Mouse (Mus musculus): ENCODE measurements at regions not wholly inside any gene's neighbourhood (a gene's known extent, or its start where the extent isn't known, plus 50 kb on each side); places are given as distances from the start of the nearest gene placed in this dataset.

DNA sequence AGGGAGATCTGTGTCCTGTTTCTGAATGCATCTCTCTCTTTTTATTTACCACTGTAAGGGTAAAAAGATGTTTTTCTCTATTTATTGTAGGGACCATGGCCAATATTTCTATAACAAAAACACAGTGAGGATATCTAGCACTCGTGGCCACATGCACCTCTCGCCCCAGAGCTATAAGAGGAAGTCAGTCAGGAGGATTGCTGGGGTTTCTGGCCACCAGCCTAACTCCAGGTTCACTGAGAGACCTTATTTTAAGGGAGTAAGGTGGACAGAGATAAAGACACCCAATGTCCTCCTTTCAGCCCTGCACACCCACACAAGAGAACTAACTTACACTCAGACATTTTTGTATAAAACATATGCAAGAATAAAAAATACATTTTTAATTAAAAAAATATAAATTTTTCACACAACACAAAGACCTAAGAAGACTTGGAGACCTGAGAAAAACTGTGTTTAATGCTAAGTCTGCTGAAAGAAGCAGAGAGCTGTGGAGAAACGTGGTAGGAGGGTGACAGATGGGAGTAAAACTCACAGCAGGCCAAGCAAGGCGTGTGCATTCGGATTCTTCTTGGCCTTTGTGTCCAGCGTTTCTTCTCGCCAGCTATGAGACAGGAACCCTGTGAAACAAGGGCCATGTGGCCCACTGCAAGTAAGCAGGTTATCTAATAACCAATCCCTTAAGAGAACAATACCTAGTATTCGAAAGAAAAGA, 196.5 kb upstream of the Klf7 start:
- no peak overlapping the region for H3K27ac ChIP-seq (replicated peaks; ENCODE audit: insufficient read depth, low read depth, low read length)
- DNase-seq (ENCODE audit: extremely low read depth, low read depth, low spot score): no peak
- H3K36me3 ChIP-seq (ENCODE audit: control insufficient read depth, insufficient read depth, low read length): no peaks in the 10 kb centered on the region
- no peaks in the 10 kb centered on the region for H3K27me3 ChIP-seq (ENCODE audit: control insufficient read depth, insufficient read depth, low read length)
- H3K4me1 ChIP-seq (ENCODE audit: control insufficient read depth, insufficient read depth, low read length): no peaks in the 10 kb centered on the region
- no peak overlapping the region for H3K9ac ChIP-seq (ENCODE audit: low read depth, low read length)
- TF ChIP-seq POLR2A (IDR thresholded peaks at IDR 0.05; ENCODE audit: extremely low read depth, insufficient read depth, low read length): no peak
- no peak for TF ChIP-seq CTCF (IDR thresholded peaks at IDR 0.05; ENCODE audit: low read depth, low read length)
- 84% methylated on average over 8 of the region's 8 CpGs for WGBS
- H3K79me2 ChIP-seq (ENCODE audit: control insufficient read depth, insufficient read depth, low read length): no peaks in the 10 kb centered on the region
- no peak overlapping the region for H3K4me3 ChIP-seq (ENCODE audit: insufficient read depth, low read depth, low read length)

DNA sequence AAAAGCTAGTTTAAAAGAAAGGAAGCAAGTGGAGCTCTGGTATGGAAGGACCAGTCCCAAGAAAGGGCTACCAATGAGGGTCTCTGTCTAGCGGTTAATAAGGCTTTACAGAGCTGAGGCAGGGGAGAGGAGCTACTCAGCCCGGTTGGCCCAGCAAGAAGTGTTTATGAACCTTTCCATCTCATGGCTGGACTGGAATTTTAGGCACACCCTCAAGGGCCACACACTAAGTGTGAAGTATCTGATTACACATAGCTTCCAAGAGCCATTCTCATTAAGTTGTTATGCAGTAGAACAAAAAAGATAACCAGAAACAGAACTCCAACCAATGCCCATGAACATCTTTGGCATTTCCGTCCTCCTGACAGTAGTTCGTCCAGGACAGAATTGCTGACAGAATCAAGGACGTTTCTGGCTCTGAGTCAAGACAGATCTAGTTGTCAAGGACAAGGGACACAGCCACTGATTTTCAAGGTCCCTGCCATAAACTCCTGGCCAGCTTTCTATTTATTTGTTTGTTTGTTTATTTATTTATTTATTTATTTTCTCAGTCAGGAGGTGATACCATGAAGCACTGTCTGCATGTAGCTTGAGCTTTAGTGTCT, 195.1 kb upstream of the Klf7 start:
- TF ChIP-seq CTCF (IDR thresholded peaks at IDR 0.05; ENCODE audit: low read depth, low read length) (no peak), POLR2A (IDR thresholded peaks at IDR 0.05; ENCODE audit: extremely low read depth, insufficient read depth, low read length) (no peak)
- Histone ChIP-seq H3K27ac (replicated peaks; ENCODE audit: insufficient read depth, low read depth, low read length) (no peak overlapping the region), H3K9ac (ENCODE audit: low read depth, low read length) (no peak overlapping the region), H3K79me2 (ENCODE audit: control insufficient read depth, insufficient read depth, low read length) (no peaks in the 10 kb centered on the region), H3K36me3 (ENCODE audit: control insufficient read depth, insufficient read depth, low read length) (no peaks in the 10 kb centered on the region), H3K27me3 (ENCODE audit: control insufficient read depth, insufficient read depth, low read length) (no peaks in the 10 kb centered on the region), H3K4me3 (ENCODE audit: insufficient read depth, low read depth, low read length) (no peak overlapping the region), H3K4me1 (ENCODE audit: control insufficient read depth, insufficient read depth, low read length) (no peaks in the 10 kb centered on the region)
- WGBS: 74% methylated on average over 5 of the region's 5 CpGs
- DNase-seq (ENCODE audit: extremely low read depth, low read depth, low spot score): no peak

DNA sequence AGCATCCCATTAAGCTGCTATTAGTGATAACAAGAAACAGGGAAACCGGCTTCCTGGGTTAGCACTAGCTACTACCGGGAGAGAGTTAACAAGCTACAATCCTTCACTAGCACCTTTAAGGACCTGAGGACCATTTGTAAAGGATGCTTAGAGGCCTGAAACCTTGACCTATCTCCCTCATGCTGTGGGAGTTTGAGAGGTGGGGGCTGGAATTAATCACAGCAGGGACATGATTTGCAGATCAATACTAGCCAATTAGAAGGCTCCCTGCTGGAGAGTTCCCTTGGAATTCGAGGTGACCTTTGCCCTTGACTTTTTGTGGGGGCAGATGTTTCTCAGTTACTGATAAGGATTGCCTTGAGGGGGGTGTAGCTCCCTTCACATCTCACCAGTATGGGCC, 189.3 kb upstream of the Klf7 start:
- no peak for DNase-seq (ENCODE audit: extremely low read depth, low read depth, low spot score)
- Histone ChIP-seq H3K27ac (replicated peaks; ENCODE audit: insufficient read depth, low read depth, low read length) (no peak overlapping the region), H3K9ac (ENCODE audit: low read depth, low read length) (no peak overlapping the region), H3K4me1 (ENCODE audit: control insufficient read depth, insufficient read depth, low read length) (no peaks in the 10 kb centered on the region; the same call in 1 of the 2 replicates), H3K4me3 (ENCODE audit: insufficient read depth, low read depth, low read length) (no peak overlapping the region), H3K36me3 (ENCODE audit: control insufficient read depth, insufficient read depth, low read length) (no peaks in the 10 kb centered on the region), H3K79me2 (ENCODE audit: control insufficient read depth, insufficient read depth, low read length) (no peaks in the 10 kb centered on the region), H3K27me3 (ENCODE audit: control insufficient read depth, insufficient read depth, low read length) (no peaks in the 10 kb centered on the region)
- TF ChIP-seq CTCF (IDR thresholded peaks at IDR 0.05; ENCODE audit: low read depth, low read length) (no peak), POLR2A (IDR thresholded peaks at IDR 0.05; ENCODE audit: extremely low read depth, insufficient read depth, low read length) (no peak)
- 48% methylated on average over 3 of the region's 3 CpGs for WGBS

DNA sequence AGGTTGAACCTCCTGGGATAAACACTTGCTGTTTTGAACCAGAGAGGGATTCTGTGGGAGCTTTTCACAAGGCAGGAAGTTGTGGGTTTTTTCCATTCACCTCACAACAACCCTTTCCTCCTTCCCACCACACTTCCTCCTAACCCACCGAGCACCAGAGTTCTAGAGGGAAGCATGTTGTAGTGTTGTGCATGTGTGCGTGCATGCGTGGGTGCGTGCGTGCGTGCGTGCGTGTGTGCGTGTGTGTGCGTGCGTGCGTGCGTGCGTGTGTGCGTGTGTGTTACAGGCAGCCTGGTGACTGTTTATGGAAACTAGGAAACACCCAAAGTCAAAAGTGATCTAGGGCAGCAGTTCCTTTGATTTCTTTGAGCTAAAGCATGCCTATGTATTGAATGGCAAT, 186.5 kb upstream of the Klf7 start:
- DNase-seq (ENCODE audit: extremely low read depth, low read depth, low spot score): no peak
- 85% methylated on average over 15 of the region's 15 CpGs for WGBS
- 0 out of 2 replicates have a peak overlapping the region, but pooled peaks have one; percentile 31 for H3K27ac ChIP-seq (replicated peaks; ENCODE audit: insufficient read depth, low read depth, low read length)

DNA sequence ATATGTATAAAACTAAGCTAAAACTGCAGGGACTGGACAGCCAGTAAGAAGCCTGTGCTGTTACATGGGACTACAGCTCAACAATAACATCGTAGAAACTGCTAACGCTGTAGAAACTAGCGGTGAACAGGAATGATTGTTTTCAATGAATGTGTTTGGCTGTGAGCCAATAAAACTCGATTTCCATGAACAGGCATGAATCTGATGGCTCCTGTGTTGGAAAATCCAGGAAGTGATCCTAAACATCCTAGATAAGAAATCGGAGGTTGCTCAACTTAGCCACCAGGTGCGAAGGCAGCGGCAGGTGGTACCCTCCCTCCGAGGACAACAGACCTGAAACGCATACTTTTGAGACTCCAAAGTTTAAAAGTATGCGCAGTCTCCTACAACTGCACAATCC, 186.0 kb upstream of the Klf7 start:
- Histone ChIP-seq H3K36me3 (ENCODE audit: control insufficient read depth, insufficient read depth, low read length) (no peaks in the 10 kb centered on the region), H3K9ac (ENCODE audit: low read depth, low read length) (no peak overlapping the region), H3K79me2 (ENCODE audit: control insufficient read depth, insufficient read depth, low read length) (no peaks in the 10 kb centered on the region), H3K4me1 (ENCODE audit: control insufficient read depth, insufficient read depth, low read length) (peaks cover 3% of the 10 kb centered on the region; the same call in 1 of the 2 replicates), H3K4me3 (ENCODE audit: insufficient read depth, low read depth, low read length) (no peak overlapping the region), H3K27ac (replicated peaks; ENCODE audit: insufficient read depth, low read depth, low read length) (peak overlapping the region; percentile 31; the same call in 1 of the 2 replicates), H3K27me3 (ENCODE audit: control insufficient read depth, insufficient read depth, low read length) (no peaks in the 10 kb centered on the region)
- DNase-seq (ENCODE audit: extremely low read depth, low read depth, low spot score): no peak
- 61% methylated on average over 10 of the region's 10 CpGs for WGBS
- TF ChIP-seq CTCF (IDR thresholded peaks at IDR 0.05; ENCODE audit: low read depth, low read length) (no peak), POLR2A (IDR thresholded peaks at IDR 0.05; ENCODE audit: extremely low read depth, insufficient read depth, low read length) (no peak)

More for the DNA sequence above, 186.5 kb upstream of the Klf7 start:
- TF ChIP-seq POLR2A (IDR thresholded peaks at IDR 0.05; ENCODE audit: extremely low read depth, insufficient read depth, low read length): no peak
- TF ChIP-seq CTCF (IDR thresholded peaks at IDR 0.05; ENCODE audit: low read depth, low read length): no peak
- Histone ChIP-seq H3K27me3 (ENCODE audit: control insufficient read depth, insufficient read depth, low read length) (no peaks in the 10 kb centered on the region), H3K79me2 (ENCODE audit: control insufficient read depth, insufficient read depth, low read length) (no peaks in the 10 kb centered on the region), H3K9ac (ENCODE audit: low read depth, low read length) (no peak overlapping the region), H3K4me3 (ENCODE audit: insufficient read depth, low read depth, low read length) (no peak overlapping the region), H3K4me1 (ENCODE audit: control insufficient read depth, insufficient read depth, low read length) (peaks cover 3% of the 10 kb centered on the region; the same call in 1 of the 2 replicates), H3K36me3 (ENCODE audit: control insufficient read depth, insufficient read depth, low read length) (no peaks in the 10 kb centered on the region)

Measured in liver, adult 2 months (tissue).